Mouse (Mus musculus): ENCODE results near the gene Farsb. TPM values are rescaled to one million over a fixed set of nuclear protein-coding genes. Genes with fewer than 3 reads are reported as not detected.
A peak's percentile ranks its signal among the peaks of the same experiment; 100 is the strongest.
"Not testable (repeated sequence)": the region's sequence is repeated elsewhere in the genome, so short reads cannot be mapped to it uniquely, and the experiment has no call there.

Farsb gene
- polyA plus RNA-seq, 1 experiment from 2014 or later = 187 TPM

GRCm38 (mm10) chr1:78512756-78513155, 24.1 kb upstream of the Farsb start:
- no peak overlapping the region for H3K4me2 ChIP-seq (replicated peaks)
- no peak overlapping the region for H3K27ac ChIP-seq
- H3K4me3 ChIP-seq (replicated peaks) = no peak overlapping the region
- no peak for ATAC-seq
- H3K36me3 ChIP-seq = no peaks in the 10 kb centered on the region
- H3K9me3 ChIP-seq = no peaks in the 10 kb centered on the region; the same call in 1 of the 2 replicates
- H3K4me1 ChIP-seq (replicated peaks) = 0 out of 2 replicates have a peak, but pooled peaks cover 4% of the 10 kb centered on the region
- 81% methylated on average over 8 of the region's 8 CpGs for WGBS
- H3K27me3 ChIP-seq (replicated peaks) = no peaks in the 10 kb centered on the region
- H3K9ac ChIP-seq = no peak overlapping the region

- WGBS = 4% methylated on average over 25 of the region's 25 CpGs
- peak; percentile 46; the same call in 1 of the 2 replicates for ATAC-seq
- Histone ChIP-seq H3K9ac (no peak within 1 kb of the TSS), H3K36me3 (no peaks in the 10 kb centered on the region), H3K4me3 (replicated peaks) (peak within 1 kb of the TSS; percentile 29), H3K9me3 (no peaks in the 10 kb centered on the region; the same call in 1 of the 2 replicates), H3K4me1 (replicated peaks) (0 out of 2 replicates have a peak, but pooled peaks cover 4% of the 10 kb centered on the region), H3K27me3 (replicated peaks) (no peaks in the 10 kb centered on the region), H3K4me2 (replicated peaks) (peak within 1 kb of the TSS; percentile 73), H3K27ac (no peak within 1 kb of the TSS)
These were observed 23.0 kb upstream of the Farsb start, which contains the start of gene BC035947 for GRCm38 (mm10) chr1:78511621-78512160. Gene BC035947 (minus strand): TSS chr1:78512158.

DNA sequence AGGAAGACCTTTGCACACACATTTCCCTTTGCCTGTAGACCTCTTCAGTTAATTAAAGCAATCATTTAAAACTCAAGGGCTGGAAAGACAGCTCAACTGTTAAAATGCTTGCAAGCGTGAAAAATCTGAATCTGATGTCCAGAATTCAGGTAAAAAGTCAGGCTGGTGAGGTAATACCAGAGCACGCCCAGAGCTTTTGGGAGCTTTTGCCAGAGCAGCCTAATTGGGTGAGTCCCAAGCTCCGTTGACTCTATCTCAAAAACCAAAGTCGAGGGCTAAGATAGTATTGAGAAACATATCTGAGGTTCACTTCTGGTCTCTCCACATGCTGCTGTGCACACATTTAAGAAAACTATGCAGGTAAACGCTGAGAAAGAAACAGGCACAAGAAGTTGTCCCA, 22.2 kb upstream of the Farsb start, which contains the start of gene Mogat1:
Gene Mogat1 (plus strand): TSS at position 130 of the 400 bp plus-strand sequence.
- Histone ChIP-seq H3K4me2 (replicated peaks) (peak within 1 kb of the TSS; percentile 73), H3K36me3 (no peaks in the 10 kb centered on the region), H3K9ac (no peak within 1 kb of the TSS), H3K27me3 (replicated peaks) (no peaks in the 10 kb centered on the region), H3K4me1 (replicated peaks) (0 out of 2 replicates have a peak, but pooled peaks cover 4% of the 10 kb centered on the region), H3K9me3 (no peaks in the 10 kb centered on the region), H3K27ac (no peak within 1 kb of the TSS), H3K4me3 (replicated peaks) (peak within 1 kb of the TSS; percentile 29)
- WGBS = 65% methylated on average over 5 of the region's 5 CpGs
- no peak for ATAC-seq

DNA sequence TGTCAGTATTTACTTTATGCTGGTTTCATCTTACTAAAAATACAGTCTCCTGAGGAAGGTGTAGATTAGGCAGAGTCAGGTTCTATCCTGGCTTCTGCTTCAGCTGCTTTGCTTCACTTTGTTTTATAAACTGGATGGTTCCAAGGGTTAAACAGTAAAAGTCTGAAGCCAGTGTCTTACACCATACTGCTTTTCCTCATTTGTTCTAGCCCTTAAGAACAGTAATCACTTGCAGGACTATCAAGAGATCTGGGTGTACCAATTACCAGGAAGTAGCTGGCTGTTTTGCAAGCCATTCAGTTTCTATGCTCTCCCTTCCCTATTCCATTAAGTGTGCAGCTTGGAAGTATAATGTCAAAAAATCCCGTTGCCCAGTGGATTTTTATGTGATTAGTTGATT, 18.4 kb upstream of the Farsb start:
- H3K4me2 ChIP-seq (replicated peaks) = no peak overlapping the region
- no peak overlapping the region for H3K9ac ChIP-seq
- H3K27ac ChIP-seq = no peak overlapping the region
- WGBS = 48% methylated on average over 1 of the region's 1 CpGs
- no peaks in the 10 kb centered on the region for H3K36me3 ChIP-seq
- 0 out of 2 replicates have a peak, but pooled peaks cover 4% of the 10 kb centered on the region for H3K4me1 ChIP-seq (replicated peaks)
- no peaks in the 10 kb centered on the region for H3K9me3 ChIP-seq
- H3K4me3 ChIP-seq (replicated peaks) = no peak overlapping the region
- H3K27me3 ChIP-seq (replicated peaks) = no peaks in the 10 kb centered on the region
- peak; percentile 77 for ATAC-seq

DNA sequence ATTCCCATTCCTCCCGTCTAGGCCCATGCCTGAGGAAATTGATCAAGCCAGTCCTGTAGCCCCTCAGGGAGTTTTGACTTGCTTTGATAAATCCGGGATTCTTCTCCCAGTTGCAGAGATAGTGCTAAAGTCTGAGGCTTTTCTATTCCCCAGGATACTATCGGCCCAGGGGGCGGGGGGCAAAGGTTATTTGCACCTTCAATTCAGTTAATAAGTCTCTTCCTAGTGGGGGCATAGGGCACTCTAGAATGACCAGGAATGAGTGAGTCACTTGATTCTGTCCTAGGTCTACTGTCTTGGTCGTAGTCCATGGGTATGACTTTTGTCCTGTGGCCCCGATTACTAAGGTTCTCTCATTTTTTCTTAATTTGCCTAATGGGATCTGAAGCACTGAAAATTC, 13.8 kb upstream of the Farsb start:
- Histone ChIP-seq H3K4me2 (replicated peaks) (no peak overlapping the region), H3K27ac (no peak overlapping the region), H3K4me3 (replicated peaks) (no peak overlapping the region), H3K27me3 (replicated peaks) (no peaks in the 10 kb centered on the region), H3K36me3 (no peaks in the 10 kb centered on the region), H3K9ac (no peak overlapping the region), H3K9me3 (no peaks in the 10 kb centered on the region), H3K4me1 (replicated peaks) (no peaks in the 10 kb centered on the region)
- ATAC-seq = peak; percentile 80
- WGBS = 83% methylated on average over 6 of the region's 6 CpGs

- not testable (repeated sequence) for H3K27ac ChIP-seq; H3K27me3 ChIP-seq (replicated peaks); H3K36me3 ChIP-seq; ATAC-seq; H3K4me2 ChIP-seq (replicated peaks); H3K9me3 ChIP-seq; H3K4me3 ChIP-seq (replicated peaks); H3K9ac ChIP-seq; H3K4me1 ChIP-seq (replicated peaks)
- WGBS = 84% methylated on average over 12 of the region's 12 CpGs
These were observed 13.2 kb upstream of the Farsb start for GRCm38 (mm10) chr1:78501856-78502255.

DNA sequence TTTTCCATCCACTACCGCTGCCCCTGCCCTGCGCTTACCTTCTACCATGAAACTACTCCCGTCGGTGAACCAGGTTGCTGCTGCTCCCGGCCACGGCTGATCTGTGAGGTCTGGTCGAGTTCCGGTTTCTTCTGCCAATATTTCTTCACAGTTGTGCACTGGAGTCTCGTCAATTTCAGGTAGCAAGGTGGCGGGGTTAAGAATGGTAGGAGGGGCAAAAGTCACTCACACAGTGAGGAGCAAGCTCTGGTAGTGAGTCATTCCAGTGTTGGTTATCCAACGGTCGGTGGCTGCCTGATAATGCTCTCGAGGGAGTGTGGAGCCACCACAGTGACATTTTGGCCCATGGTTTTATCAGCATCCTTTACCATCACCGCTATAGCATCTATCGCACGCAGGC, 12.3 kb upstream of the Farsb start:
- H3K4me1 ChIP-seq (replicated peaks) = no peaks in the 10 kb centered on the region
- H3K9ac ChIP-seq = no peak overlapping the region
- H3K36me3 ChIP-seq = no peaks in the 10 kb centered on the region
- no peak overlapping the region for H3K27ac ChIP-seq
- 92% methylated on average over 16 of the region's 16 CpGs for WGBS
- H3K27me3 ChIP-seq (replicated peaks) = no peaks in the 10 kb centered on the region
- H3K4me3 ChIP-seq (replicated peaks) = no peak overlapping the region
- H3K9me3 ChIP-seq = no peaks in the 10 kb centered on the region
- no peak for ATAC-seq
- H3K4me2 ChIP-seq (replicated peaks) = no peak overlapping the region

- Histone ChIP-seq H3K4me3 (replicated peaks) (no peak overlapping the region), H3K27ac (no peak overlapping the region), H3K27me3 (replicated peaks) (no peaks in the 10 kb centered on the region), H3K36me3 (no peaks in the 10 kb centered on the region), H3K4me2 (replicated peaks) (peak overlapping the region; percentile 67; the same call in 1 of the 2 replicates), H3K9ac (no peak overlapping the region), H3K9me3 (no peaks in the 10 kb centered on the region), H3K4me1 (replicated peaks) (peaks cover 9% of the 10 kb centered on the region; the same call in 1 of the 2 replicates)
- no peak for ATAC-seq
- WGBS = 70% methylated on average over 1 of the region's 1 CpGs
These were observed 1.4 kb upstream of the Farsb start for GRCm38 (mm10) chr1:78490143-78490542.

DNA sequence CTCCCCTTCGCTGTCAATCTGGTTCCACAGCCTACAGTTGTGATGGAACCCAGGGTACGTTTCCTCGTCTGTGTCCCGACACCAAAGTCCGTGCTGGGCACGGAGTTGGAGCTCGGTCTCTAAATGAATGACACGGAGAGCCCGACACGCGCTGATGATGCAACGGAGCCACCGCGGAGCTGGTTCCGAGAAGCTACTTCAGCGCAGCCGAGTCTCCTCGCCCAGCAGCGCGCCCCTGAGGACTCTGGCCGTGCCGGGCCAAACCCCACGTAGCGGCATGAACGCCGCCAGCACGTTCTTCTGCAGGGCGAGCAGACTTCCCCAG, 308 bp downstream of the Farsb start:
- H3K36me3 ChIP-seq = no peaks in the 10 kb centered on the region
- no peaks in the 10 kb centered on the region for H3K9me3 ChIP-seq
- peak overlapping the region; percentile 49; the same call in 1 of the 2 replicates for H3K27ac ChIP-seq
- H3K27me3 ChIP-seq (replicated peaks) = no peaks in the 10 kb centered on the region
- peaks cover 18% of the 10 kb centered on the region; the same call in 1 of the 2 replicates for H3K4me1 ChIP-seq (replicated peaks)
- peak overlapping the region; percentile 67 for H3K4me2 ChIP-seq (replicated peaks)
- H3K4me3 ChIP-seq (replicated peaks) = peak overlapping the region; percentile 71
- WGBS = under 1% methylated on average over 28 of the region's 28 CpGs
- ATAC-seq = no peak
- peak overlapping the region; percentile 74 for H3K9ac ChIP-seq

GRCm38 (mm10) chr1:78484361-78484760, 4.3 kb downstream of the Farsb start:
- Histone ChIP-seq H3K4me3 (replicated peaks) (no peak overlapping the region), H3K9me3 (no peaks in the 10 kb centered on the region), H3K27ac (peak overlapping the region; percentile 63), H3K9ac (no peak overlapping the region), H3K36me3 (peaks cover 4% of the 10 kb centered on the region; the same call in 1 of the 2 replicates), H3K4me2 (replicated peaks) (peak overlapping the region; percentile 14; the same call in 1 of the 2 replicates), H3K27me3 (replicated peaks) (no peaks in the 10 kb centered on the region), H3K4me1 (replicated peaks) (peaks cover 13% of the 10 kb centered on the region; the same call in 1 of the 2 replicates)
- ATAC-seq = no peak
- 44% methylated on average over 2 of the region's 2 CpGs for WGBS

DNA sequence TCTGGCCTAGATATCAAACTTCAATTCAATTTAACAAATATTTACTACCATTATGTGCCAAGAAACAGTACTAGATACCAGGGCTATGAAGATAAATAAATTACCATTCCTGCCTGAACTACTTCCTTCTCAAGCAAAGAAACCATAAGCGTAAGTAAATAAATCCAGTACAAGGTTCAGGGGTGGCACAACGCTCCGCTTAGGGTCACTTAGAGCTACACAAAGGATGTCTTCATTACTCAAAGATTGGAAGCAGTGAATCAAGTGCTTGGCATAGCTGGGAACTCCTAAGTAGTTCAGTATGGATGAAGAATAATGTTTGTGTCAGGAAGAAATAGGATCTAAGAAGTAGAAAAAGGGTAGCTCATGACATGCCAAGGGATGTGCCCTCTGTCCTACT, 5.3 kb downstream of the Farsb start:
- no peaks in the 10 kb centered on the region for H3K9me3 ChIP-seq
- peak overlapping the region; percentile 63 for H3K27ac ChIP-seq

GRCm38 (mm10) chr1:78472441-78472840, 16.3 kb downstream of the Farsb start:
- no peak overlapping the region for H3K4me3 ChIP-seq (replicated peaks)
- WGBS = 91% methylated on average over 5 of the region's 5 CpGs
- no peaks in the 10 kb centered on the region for H3K4me1 ChIP-seq (replicated peaks)
- H3K4me2 ChIP-seq (replicated peaks) = no peak overlapping the region
- peaks cover 22% of the 10 kb centered on the region for H3K36me3 ChIP-seq
- ATAC-seq = no peak
- H3K9me3 ChIP-seq = no peaks in the 10 kb centered on the region
- no peak overlapping the region for H3K27ac ChIP-seq
- no peaks in the 10 kb centered on the region for H3K27me3 ChIP-seq (replicated peaks)
- no peak overlapping the region for H3K9ac ChIP-seq

More for the DNA sequence above, 5.3 kb downstream of the Farsb start:
- peaks cover 4% of the 10 kb centered on the region; the same call in 1 of the 2 replicates for H3K36me3 ChIP-seq
- no peak overlapping the region for H3K4me3 ChIP-seq (replicated peaks)
- peak overlapping the region; percentile 14; the same call in 1 of the 2 replicates for H3K4me2 ChIP-seq (replicated peaks)
- 60% methylated on average over 3 of the region's 3 CpGs for WGBS
- peaks cover 13% of the 10 kb centered on the region; the same call in 1 of the 2 replicates for H3K4me1 ChIP-seq (replicated peaks)
- ATAC-seq = peak; percentile 89
- H3K27me3 ChIP-seq (replicated peaks) = no peaks in the 10 kb centered on the region
- no peak overlapping the region for H3K9ac ChIP-seq

DNA sequence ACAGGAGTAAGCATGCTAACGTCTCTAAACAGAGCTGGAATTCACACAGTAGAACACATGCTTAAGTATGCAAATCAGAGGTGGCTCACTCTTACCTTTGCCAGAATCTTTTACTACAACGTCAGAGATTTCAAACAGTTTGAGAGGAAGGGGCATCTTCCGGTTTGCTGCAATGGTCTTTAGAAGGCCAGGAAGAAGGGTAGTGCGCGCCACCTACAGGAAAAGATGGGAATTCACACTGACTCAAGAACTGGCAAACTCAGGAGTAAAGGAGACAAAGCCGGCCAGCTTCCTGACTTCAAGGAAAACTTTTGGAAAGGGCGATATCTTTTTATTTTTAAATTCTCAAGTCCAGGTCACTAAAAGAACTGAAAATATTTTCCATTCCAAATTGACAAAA, 34.0 kb downstream of the Farsb start:
- no peaks in the 10 kb centered on the region for H3K4me1 ChIP-seq (replicated peaks)
- WGBS = 40% methylated on average over 7 of the region's 7 CpGs
- ATAC-seq = no peak
- no peak overlapping the region for H3K9ac ChIP-seq
- H3K36me3 ChIP-seq = peaks cover 29% of the 10 kb centered on the region
- H3K27ac ChIP-seq = no peak overlapping the region
- H3K4me2 ChIP-seq (replicated peaks) = no peak overlapping the region
- no peaks in the 10 kb centered on the region for H3K27me3 ChIP-seq (replicated peaks)
- H3K9me3 ChIP-seq = no peaks in the 10 kb centered on the region
- no peak overlapping the region for H3K4me3 ChIP-seq (replicated peaks)

Measured in intestine, embryonic 15.5 days (tissue).